Mouse (Mus musculus) adrenal gland, postnatal 4 days (tissue): ENCODE results near the gene Tmem50b. TPM values are rescaled to one million over a fixed set of nuclear protein-coding genes. Genes with fewer than 3 reads are reported as not detected.
"Not testable (repeated sequence)": the region's sequence is repeated elsewhere in the genome, so short reads cannot be mapped to it uniquely, and the experiment has no call there.

Source experiments
- DNase-seq, 2 experiments: peaks; one replicate each; pipeline ENCODE4 v3.0.0; 2021 to 2022; ENCODE audit warnings: low spot score in 2 of 2, mixed read lengths in 2 of 2
- microRNA-seq: library from miRNA; unstranded; fragments of <30 nt; microRNA quantifications from one replicate; pipeline ENCODE4 v1.2.0, GENCODE M21; 2021
- total RNA-seq, 2 experiments: library from RNA; stranded (reverse); gene quantifications; 2 replicates each; pipeline ENCODE4 v1.2.3; 2021

Tmem50b gene
- total RNA-seq, 2 experiments from 2014 or later: 29.2 to 29.8 TPM

GRCm38 (mm10) chr16:91543619-91544018, 54.0 kb downstream of the Tmem50b start:
- DNase-seq: no peak

- no peak for DNase-seq
These were observed 56.0 kb downstream of the Tmem50b start for GRCm38 (mm10) chr16:91541573-91542081.

DNA sequence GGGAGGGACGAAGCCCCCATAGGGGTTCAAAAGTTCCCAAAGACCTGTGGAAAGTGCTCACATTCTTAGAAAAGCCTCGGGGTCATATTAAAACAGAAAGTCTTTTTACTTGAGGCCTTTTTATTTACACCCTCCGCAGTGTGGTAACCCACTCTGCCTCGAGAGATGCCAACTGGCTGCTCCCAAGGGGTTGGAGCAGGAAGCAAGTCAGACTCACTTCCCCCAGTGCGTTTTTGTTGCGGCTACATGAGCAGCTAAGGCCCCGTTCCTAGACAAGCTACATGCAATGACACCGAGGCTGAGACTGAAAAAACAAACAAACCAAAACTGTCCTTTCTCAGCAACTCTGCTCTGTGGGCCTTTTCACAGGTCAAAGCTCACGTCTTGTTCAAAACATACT, 59.1 kb downstream of the Tmem50b start:
- no peak for DNase-seq

- DNase-seq: no peak
These were observed 59.5 kb downstream of the Tmem50b start for GRCm38 (mm10) chr16:91538051-91538450.

GRCm38 (mm10) chr16:91537065-91537464, 60.5 kb downstream of the Tmem50b start:
- DNase-seq: no peak

DNA sequence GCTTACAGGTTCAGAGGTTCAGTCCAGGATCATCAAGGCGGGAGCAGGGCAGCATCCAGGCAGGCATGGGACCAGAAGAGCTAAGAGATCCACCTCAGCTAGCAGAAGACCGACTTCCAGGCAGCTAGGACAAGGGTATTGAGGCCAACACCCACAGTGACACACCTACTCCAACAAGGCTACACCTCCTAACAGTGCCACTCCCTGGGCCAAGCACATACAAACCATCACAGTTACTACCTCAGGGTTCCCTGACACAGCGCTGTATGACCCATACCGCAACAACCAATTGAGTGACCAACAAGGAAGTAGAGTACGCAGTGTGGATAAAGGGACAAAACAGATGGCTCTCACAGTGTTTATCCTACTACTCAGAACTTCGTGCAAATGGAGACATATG, 61.2 kb downstream of the Tmem50b start:
- no peak for DNase-seq

DNA sequence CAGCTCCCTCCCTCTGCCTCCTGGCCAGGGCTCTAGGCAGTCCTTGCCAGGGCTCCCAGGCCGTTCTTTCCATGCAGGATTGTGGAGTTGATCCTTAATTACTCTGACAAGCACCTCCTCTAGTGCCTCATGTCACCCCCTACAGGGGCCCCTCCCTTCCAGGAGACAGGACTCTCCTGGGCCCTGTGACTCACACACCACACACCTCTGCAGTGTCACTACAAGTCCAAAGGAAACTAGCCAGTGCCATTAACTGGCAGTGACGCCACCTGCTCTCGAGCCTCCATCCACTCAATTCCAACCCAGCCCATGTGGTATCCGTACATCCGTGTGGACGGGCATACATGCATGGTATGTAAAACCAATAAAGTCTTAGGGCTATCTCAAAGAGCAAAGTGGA, 62.7 kb downstream of the Tmem50b start:
- DNase-seq: no peak

DNA sequence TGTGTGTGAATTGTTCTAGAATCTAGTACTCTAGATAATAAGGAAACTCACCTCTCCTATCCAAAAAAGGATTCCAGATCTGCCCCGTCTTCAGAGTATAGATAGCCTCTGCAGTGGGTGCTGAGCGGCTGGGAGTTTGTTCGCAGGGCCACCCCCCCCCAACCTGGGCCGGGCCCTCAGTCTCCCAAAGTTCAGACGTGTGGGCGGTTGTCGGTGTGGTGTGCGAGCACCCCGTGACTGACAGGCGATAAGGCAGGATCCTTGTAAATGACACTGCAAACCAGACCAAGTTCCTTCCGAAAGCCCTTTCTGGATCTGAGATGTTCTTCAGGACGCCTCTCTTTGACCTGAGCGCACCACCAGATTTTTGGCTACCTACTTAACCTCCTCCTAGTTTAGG, 63.1 kb downstream of the Tmem50b start:
- peak in 1 of 2 experiments; percentile 45 for DNase-seq

- DNase-seq: no peak
These were observed 64.3 kb downstream of the Tmem50b start for GRCm38 (mm10) chr16:91533097-91534001.

- DNase-seq: no peak
These were observed 65.2 kb downstream of the Tmem50b start for GRCm38 (mm10) chr16:91532429-91532828.

- no peak for DNase-seq
These were observed 65.7 kb downstream of the Tmem50b start for GRCm38 (mm10) chr16:91531856-91532255.

DNA sequence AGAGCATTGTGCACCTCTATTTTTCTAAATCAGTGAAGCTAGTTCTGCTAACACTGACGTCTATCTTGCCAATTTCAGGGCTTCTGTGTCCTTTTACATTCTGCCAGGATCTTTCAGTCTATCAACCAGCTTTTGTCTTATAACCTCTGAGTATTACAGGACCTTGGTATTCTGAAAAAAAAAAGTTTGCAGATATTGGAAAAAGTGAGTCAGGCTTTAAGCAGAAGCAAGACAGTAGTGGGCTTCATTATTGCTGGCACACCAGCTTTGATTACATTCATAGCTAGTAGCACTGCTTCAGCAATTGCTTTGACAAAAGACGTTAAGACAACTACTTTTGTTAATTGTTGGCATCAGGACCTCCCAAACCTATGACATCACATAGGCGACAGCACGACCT, 66.8 kb downstream of the Tmem50b start:
- DNase-seq: not testable (repeated sequence)

DNA sequence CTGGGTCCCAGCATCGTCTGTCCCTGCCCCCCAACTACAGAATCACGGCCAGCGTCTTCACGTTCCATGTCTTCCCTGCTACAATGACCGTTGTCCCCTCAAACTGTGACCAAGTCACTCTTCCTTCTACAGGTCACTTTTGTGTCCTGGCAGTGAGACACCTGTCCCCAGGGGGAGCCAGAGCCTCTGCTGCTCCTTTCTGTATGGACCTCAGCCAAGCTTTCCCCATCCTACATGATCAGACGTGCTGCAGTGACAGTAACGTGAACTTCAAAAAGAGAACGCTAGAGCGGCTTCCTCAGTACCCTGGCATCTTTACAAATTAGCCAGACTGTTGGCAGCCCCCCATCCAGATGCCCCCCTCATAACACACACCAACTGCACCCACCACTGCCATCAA, 69.0 kb downstream of the Tmem50b start:
- DNase-seq: no peak

- DNase-seq: no peak
These were observed 70.1 kb downstream of the Tmem50b start for GRCm38 (mm10) chr16:91527500-91527899.

- no peak for DNase-seq
These were observed 70.5 kb downstream of the Tmem50b start for GRCm38 (mm10) chr16:91527051-91527450.

DNA sequence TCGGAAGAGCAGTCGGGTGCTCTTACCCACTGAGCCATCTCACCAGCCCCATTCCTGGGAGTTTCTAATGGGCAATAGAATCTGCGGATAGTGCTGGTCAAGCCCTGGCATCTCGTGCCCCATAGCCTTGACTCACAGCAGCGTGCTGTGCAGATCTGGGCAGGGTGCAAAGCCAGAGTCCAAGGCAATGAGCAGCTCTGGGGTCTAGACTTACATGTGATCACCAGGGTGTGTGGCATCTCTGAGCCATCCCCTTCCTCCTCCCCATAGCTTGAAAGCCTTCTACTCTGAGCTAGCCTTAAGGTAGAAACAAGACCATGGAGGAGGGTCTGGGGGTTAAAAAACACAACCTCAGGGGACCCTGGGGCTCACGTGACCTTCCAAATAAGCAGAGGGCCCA, 71.3 kb downstream of the Tmem50b start:
- no peak for DNase-seq

Small RNAs within 50 kb of the gene (microRNA-seq; reads per million reads assigned to microRNA genes)
- gene Mir6367: not detected

Other genes starting within 250 kb of the Tmem50b start
- 10 to 100 TPM; 68.7 to 72.6 TPM for gene Ifnar2, start 225.0 kb downstream of the Tmem50b start, total RNA-seq
- gene Gm21970, start 206.1 kb downstream of the Tmem50b start, total RNA-seq: under 1 TPM in 1 of 2 experiments, not detected in 1; 0.59 TPM
- gene Il10rb, start 191.6 kb downstream of the Tmem50b start, total RNA-seq: 100 to 1,000 TPM; 115 to 126 TPM
- 10 to 100 TPM; 87.7 to 92.9 TPM for gene Ifnar1, start 112.6 kb downstream of the Tmem50b start, total RNA-seq
- 10 to 100 TPM; 38.5 to 40.9 TPM for gene Ifngr2, start 50.7 kb downstream of the Tmem50b start, total RNA-seq
- 1 to 10 TPM; 5.6 to 8.7 TPM for gene Dnajc28, start 21.2 kb upstream of the Tmem50b start, total RNA-seq
- gene Gart, start 49.2 kb upstream of the Tmem50b start, total RNA-seq: 100 to 1,000 TPM; 117 to 118 TPM
- 100 to 1,000 TPM; 265 to 299 TPM for gene Son, start 49.7 kb upstream of the Tmem50b start, total RNA-seq
- gene Donson, start 91.0 kb upstream of the Tmem50b start, total RNA-seq: 10 to 100 TPM; 15.0 to 21.0 TPM
- gene Cryzl1, start 131.2 kb upstream of the Tmem50b start, total RNA-seq: 10 to 100 TPM; 61.0 to 67.9 TPM
- gene Itsn1, start 131.5 kb upstream of the Tmem50b start, total RNA-seq: 10 to 100 TPM; 54.5 to 59.7 TPM